Mouse (Mus musculus): Measurements from ENCODE around the gene Clic3.

DNA sequence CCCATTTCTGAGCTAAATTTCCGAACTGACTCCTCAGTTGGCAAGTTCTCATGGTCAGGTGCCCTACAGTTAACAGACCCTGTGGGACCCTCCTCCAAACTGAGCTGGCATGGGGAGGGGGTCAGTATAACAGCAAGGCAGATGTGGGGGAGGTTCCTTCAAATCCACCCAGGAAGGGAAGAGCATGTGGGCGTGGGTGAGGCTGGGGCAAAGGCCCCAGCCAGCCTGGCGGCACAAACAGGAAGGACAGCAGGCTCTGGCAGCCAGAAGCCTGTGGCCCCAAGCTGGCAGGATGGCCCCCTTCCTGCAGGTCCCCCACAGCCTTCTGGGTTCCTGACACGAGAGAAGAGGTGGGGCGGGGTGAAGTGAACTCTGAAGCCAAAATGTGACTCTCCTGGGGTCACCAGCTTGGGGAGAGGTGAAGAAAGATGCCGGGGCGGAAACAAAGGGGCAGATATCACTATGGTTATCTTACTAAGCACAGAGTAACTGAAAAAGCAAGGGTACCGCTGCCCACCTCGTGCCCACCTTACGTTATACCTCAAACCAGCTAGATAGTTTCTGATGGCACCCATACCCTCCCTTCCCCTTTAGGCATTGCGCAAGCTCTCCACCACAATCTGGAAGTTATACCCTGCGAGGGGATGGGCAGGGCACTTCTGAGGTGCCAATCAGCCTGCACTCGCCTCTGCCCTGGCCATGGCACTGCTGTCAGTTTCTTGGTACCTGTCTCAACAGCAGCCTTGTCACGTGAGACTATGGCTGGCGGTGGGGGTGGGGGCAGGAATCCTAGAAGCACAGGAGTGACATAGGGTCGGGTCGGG, 33.8 kb upstream of the Clic3 start, which contains the start of gene Fut7:
- no peak for TF ChIP-seq GATA1 (IDR thresholded peaks at IDR 0.05; ENCODE audit: borderline replicate concordance, low read length)
- TF ChIP-seq FLI1 (IDR thresholded peaks at IDR 0.05; ENCODE audit: low read length): no peak
